Mouse (Mus musculus) E14TG2a.4 (cell line): Measurements from ENCODE around the gene Cpt1a.

ENCODE experiments used
- CTCF ChIP-seq: conservative IDR thresholded peaks from 2 replicates; pipeline ENCODE4 v1.5.1; 2014; ENCODE audit warnings: low read length
- NANOG ChIP-seq: IDR thresholded peaks from 2 replicates; pipeline ENCODE4 v1.6.1; 2014; ENCODE audit warnings: borderline replicate concordance, low read length, mixed read lengths
- POU5F1 ChIP-seq: IDR thresholded peaks from 2 replicates; pipeline ENCODE4 v1.6.1; 2014; ENCODE audit warnings: low read length, borderline replicate concordance

DNA sequence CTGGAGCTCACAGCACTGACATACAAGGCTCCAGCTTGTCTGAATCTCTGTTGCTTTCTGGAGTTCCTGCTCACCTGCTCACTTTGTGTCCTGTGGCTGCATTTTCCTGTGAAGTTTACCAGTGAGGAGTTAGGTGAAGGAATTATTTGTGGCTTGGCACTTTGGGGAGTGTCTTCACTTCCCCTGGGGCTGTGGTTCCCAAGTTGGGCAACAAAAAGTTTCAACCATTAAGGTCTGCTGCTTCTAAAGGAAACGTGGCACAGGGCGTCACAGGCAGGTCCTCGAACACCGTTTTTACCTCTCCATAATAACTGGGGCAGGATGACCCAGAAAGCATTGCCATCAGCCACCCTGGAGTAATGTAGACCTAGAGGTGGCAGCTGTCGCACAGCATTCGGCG, 79.4 kb downstream of the Cpt1a start:
- TF ChIP-seq CTCF (no peak), NANOG (no peak), POU5F1 (no peak)
